Mouse (Mus musculus): ENCODE measurements around the gene Gm6401.
"Not testable (repeated sequence)": the region's sequence is repeated elsewhere in the genome, so short reads cannot be mapped to it uniquely, and the experiment has no call there.

Gene Gm6401

DNA sequence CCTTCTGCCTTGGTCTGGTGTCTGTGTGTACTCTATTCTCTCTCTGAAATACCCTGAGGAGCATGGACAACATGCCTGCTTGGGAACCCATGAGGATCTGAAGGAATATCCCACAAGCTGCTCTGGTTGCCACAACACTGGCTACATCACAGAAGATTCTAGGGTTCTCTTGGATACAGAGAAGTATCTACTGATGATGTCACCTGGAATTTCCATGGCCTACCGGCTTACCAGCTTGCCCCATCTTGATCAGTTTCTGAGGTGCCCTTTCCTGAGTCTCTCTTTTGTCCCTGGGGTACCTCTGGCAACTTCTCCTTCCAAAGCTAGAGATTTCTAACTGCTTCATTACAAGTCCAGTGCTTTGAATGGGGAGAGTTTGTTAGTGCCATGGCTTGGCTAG lies at the start of gene Gm6401:
Gene Gm6401 (minus strand): TSS at position 101 of the 400 bp plus-strand sequence.
- DNase-seq (ENCODE audit: low read depth), result not testable (repeated sequence)

GRCm38 (mm10) chr14:41983225-41983624 lies 15.5 kb upstream of the Gm6401 start, which contains the start of gene Gm3543:
Gene Gm3543 (minus strand): TSS chr14:41983325.
- DNase-seq (ENCODE audit: low read depth), result not testable (repeated sequence)

GRCm38 (mm10) chr14:41968596-41968995 lies 869 bp upstream of the Gm6401 start:
- DNase-seq (ENCODE audit: low read depth), result not testable (repeated sequence)

- not testable (repeated sequence) for DNase-seq (ENCODE audit: low read depth)
Observed at GRCm38 (mm10) chr14:41964095-41964494, 3.6 kb downstream of the Gm6401 start.

GRCm38 (mm10) chr14:41943695-41944094 lies 24.0 kb downstream of the Gm6401 start, which contains the start of gene 1700024B05Rik:
Gene 1700024B05Rik (plus strand): TSS chr14:41943995.
- not testable (repeated sequence) for DNase-seq (ENCODE audit: low read depth)

GRCm38 (mm10) chr14:41924649-41925048 lies 43.1 kb downstream of the Gm6401 start, which contains the start of gene 1700049E17Rik1:
Gene 1700049E17Rik1 (plus strand): TSS chr14:41924949.
- not testable (repeated sequence) for DNase-seq (ENCODE audit: low read depth)
